Mouse (Mus musculus) hematopoietic stem cell, adult 5-6 weeks (primary cell): ENCODE results near the gene Hist1h2bc. TPM values are rescaled to one million over a fixed set of nuclear protein-coding genes. Genes with fewer than 3 reads are reported as not detected.

Source experiments
- total RNA-seq: library from RNA; stranded (forward); fragments of 172-1452, 232-1000 nt; gene quantifications from 2 replicates; pipeline ENCODE4 v1.2.3, GENCODE M21; 2017

Hist1h2bc gene
- total RNA-seq, 1 experiment from 2014 or later = 109 TPM

Other genes with a start within 250 kb of the Hist1h2bc start
- 0.20 TPM in 1 of 2 replicates, not detected in the other for gene Btn1a1, start 218.3 kb upstream of the Hist1h2bc start, total RNA-seq
- not detected in 2 replicates for gene Btn2a2, start 195.3 kb upstream of the Hist1h2bc start, total RNA-seq
- 427 and 875 TPM in 2 replicates for gene Hist1h4h, start 153.1 kb upstream of the Hist1h2bc start, total RNA-seq
- 1,050 and 1,435 TPM in 2 replicates for gene Hist1h2af, start 150.3 kb upstream of the Hist1h2bc start, total RNA-seq
- gene Hist1h3g, start 148.8 kb upstream of the Hist1h2bc start, total RNA-seq = 35.1 and 72.3 TPM in 2 replicates
- 47.7 and 59.1 TPM in 2 replicates for gene Hist1h2bh, start 140.8 kb upstream of the Hist1h2bc start, total RNA-seq
- 45.4 and 80.4 TPM in 2 replicates for gene Hist1h3f, start 140.1 kb upstream of the Hist1h2bc start, total RNA-seq
- gene Hist1h4f, start 132.6 kb upstream of the Hist1h2bc start, total RNA-seq = 943 and 1,781 TPM in 2 replicates
- 39.0 and 69.9 TPM in 2 replicates for gene Hist1h1d, start 130.9 kb upstream of the Hist1h2bc start, total RNA-seq
- gene Hist1h3e, start 121.8 kb upstream of the Hist1h2bc start, total RNA-seq = 153 and 296 TPM in 2 replicates
- gene Hist1h2ae, start 113.0 kb upstream of the Hist1h2bc start, total RNA-seq = 87.5 and 265 TPM in 2 replicates
- gene Hist1h2bg, start 112.8 kb upstream of the Hist1h2bc start, total RNA-seq = 765 and 915 TPM in 2 replicates
- gene Hist1h2bf, start 110.0 kb upstream of the Hist1h2bc start, total RNA-seq = 223 and 278 TPM in 2 replicates
- 346 and 539 TPM in 2 replicates for gene Hist1h2ad, start 109.8 kb upstream of the Hist1h2bc start, total RNA-seq
- 76.7 and 84.0 TPM in 2 replicates for gene Hist1h3d, start 108.4 kb upstream of the Hist1h2bc start, total RNA-seq
- 639 and 801 TPM in 2 replicates for gene Hist1h4d, start 102.6 kb upstream of the Hist1h2bc start, total RNA-seq
- gene Hist1h2be, start 63.1 kb upstream of the Hist1h2bc start, total RNA-seq = 51.7 and 72.2 TPM in 2 replicates
- 102 and 170 TPM in 2 replicates for gene Hist1h1e, start 61.6 kb upstream of the Hist1h2bc start, total RNA-seq
- gene Hist1h2ac, start 251 bp upstream of the Hist1h2bc start, total RNA-seq = 45.3 and 83.9 TPM in 2 replicates
- gene Hist1h1t, start 11.6 kb downstream of the Hist1h2bc start, total RNA-seq = not detected in 2 replicates
- 140 and 291 TPM in 2 replicates for gene Hist1h4c, start 14.3 kb downstream of the Hist1h2bc start, total RNA-seq
- 3.1 TPM in 2 replicates for gene Hfe, start 26.7 kb downstream of the Hist1h2bc start, total RNA-seq
- 345 and 598 TPM in 2 replicates for gene Hist1h1c, start 54.6 kb downstream of the Hist1h2bc start, total RNA-seq
- 240 and 585 TPM in 2 replicates for gene Hist1h3c, start 61.4 kb downstream of the Hist1h2bc start, total RNA-seq
- gene Hist1h2bb, start 62.5 kb downstream of the Hist1h2bc start, total RNA-seq = 2,012 and 2,201 TPM in 2 replicates
- gene Hist1h2ab, start 66.9 kb downstream of the Hist1h2bc start, total RNA-seq = 1,198 and 1,437 TPM in 2 replicates
- gene Hist1h3b, start 68.1 kb downstream of the Hist1h2bc start, total RNA-seq = 224 and 348 TPM in 2 replicates
- 208 and 415 TPM in 2 replicates for gene Hist1h4b, start 72.8 kb downstream of the Hist1h2bc start, total RNA-seq
- 237 and 336 TPM in 2 replicates for gene Hist1h4a, start 77.0 kb downstream of the Hist1h2bc start, total RNA-seq
- 207 and 294 TPM in 2 replicates for gene Hist1h3a, start 78.2 kb downstream of the Hist1h2bc start, total RNA-seq
- gene Hist1h1a, start 79.5 kb downstream of the Hist1h2bc start, total RNA-seq = 1,426 and 1,487 TPM in 2 replicates
- not detected in 2 replicates for gene Trim38, start 85.7 kb downstream of the Hist1h2bc start, total RNA-seq
- not detected in 2 replicates for gene Slc17a2, start 122.8 kb downstream of the Hist1h2bc start, total RNA-seq
- not detected in 2 replicates for gene Slc17a3, start 155.2 kb downstream of the Hist1h2bc start, total RNA-seq
- gene Slc17a1, start 183.6 kb downstream of the Hist1h2bc start, total RNA-seq = not detected in 2 replicates
- gene Slc17a4, start 230.8 kb downstream of the Hist1h2bc start, total RNA-seq = not detected in 2 replicates
- gene Hist1h2ba, start 250.0 kb downstream of the Hist1h2bc start, total RNA-seq = not detected in 2 replicates